In genomic region chr9:120358060-120358459, GRCm38 (mm10) we compare ENCODE assay signal across 26 mouse cellular contexts. TPM values are rescaled to one million over a fixed set of nuclear protein-coding genes. Genes with fewer than 3 reads are reported as not detected.
"Had no signal": no experiment of that assay in that cellular context is flagged by ENCODE, and none has a peak within 500 bp of the region (broad histone marks: within the 10 kb centered on the region; RNA-seq: fewer than 3 reads in every experiment).

No protein-coding gene starts in this region.

- DNase-seq: cerebellum, adult 2 months; cerebellum, adult 8-10 months; cerebellum, adult 9-10 months; cerebellum, adult 9-11 months; cerebellum, postnatal 10 days; cerebellum, postnatal 14 days; cerebellum, postnatal 25 days; cerebellum, postnatal 36 days; embryo, embryonic 11 days; forebrain, postnatal 0 days; gastrocnemius, adult 2 months; gastrocnemius, postnatal 10 days; gastrocnemius, postnatal 14 days; gastrocnemius, postnatal 25 days; gastrocnemius, postnatal 36 days had no signal

- H3K27ac ChIP-seq: embryonic facial prominence, embryonic 10.5 days; embryonic facial prominence, embryonic 12.5 days; embryonic facial prominence, embryonic 13.5 days; embryonic facial prominence, embryonic 15.5 days; forebrain, embryonic 10.5 days; forebrain, embryonic 12.5 days; forebrain, embryonic 13.5 days; forebrain, embryonic 15.5 days; gastrocnemius, adult 2 months; heart, adult 2 months had no signal

- H3K4me3 ChIP-seq: embryonic facial prominence, embryonic 10.5 days; embryonic facial prominence, embryonic 12.5 days; embryonic facial prominence, embryonic 13.5 days; embryonic facial prominence, embryonic 15.5 days; erythroblast, embryonic 14.5 days; forebrain, embryonic 10.5 days; forebrain, embryonic 12.5 days; forebrain, embryonic 13.5 days; forebrain, embryonic 15.5 days; gastrocnemius, adult 2 months; heart, adult 2 months had no signal

RNA-seq across cellular contexts. Expression of gene Myrip, which starts 56.7 kb away (rescaled TPM):
- total RNA-seq: common myeloid progenitor, adult 5-6 weeks had no signal
